Mouse (Mus musculus) frontal cortex, adult (tissue): ENCODE results near the gene Itgb1bp1.

Experiments
- ATAC-seq: cut with Nextera tagmentation; 2 replicates; pipeline ENCODE4 v1.9.2; 2017; ENCODE audit warnings: mild to moderate bottlenecking, moderate library complexity, mixed read lengths; ENCODE audit not compliant: low TSS enrichment

Gene Itgb1bp1

DNA sequence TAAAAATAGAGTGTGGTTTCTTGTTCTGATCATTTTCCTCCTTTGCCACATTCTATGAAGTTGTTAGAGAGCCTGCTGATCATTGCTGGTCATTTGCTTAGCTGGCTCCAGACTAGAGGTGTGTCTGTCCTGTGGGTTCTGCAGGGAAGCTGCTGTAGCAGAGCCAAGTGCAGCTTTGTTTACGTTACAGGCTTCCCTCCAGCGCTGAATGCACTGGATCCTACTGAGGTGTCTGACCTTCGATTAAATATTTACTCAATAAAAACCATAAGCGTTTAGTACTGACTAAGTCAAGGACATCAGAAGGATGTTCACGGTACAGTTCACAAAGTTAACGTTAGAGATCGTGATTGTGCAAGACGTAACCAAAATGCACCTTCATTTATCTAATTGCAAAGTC is 15.8 kb upstream of the Itgb1bp1 start:
- ATAC-seq, result no peak

DNA sequence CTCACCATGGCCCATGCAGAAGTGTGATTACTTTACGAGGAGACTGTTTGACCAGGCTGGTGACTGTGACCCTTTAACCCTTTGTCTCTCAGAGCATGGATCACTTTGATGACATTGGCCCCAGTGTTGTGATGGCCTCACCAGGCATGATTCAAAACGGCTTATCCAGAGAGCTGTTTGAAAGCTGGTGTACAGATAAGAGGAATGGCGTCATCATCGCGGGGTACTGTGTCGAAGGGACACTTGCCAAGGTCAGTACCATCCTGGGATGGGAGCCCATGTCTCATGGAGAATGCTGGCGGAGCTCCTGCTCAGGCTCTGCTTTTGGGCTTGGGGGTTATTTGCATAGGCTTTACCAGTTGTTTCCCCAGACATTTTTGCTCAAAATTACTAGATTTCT is 15.2 kb upstream of the Itgb1bp1 start:
- ATAC-seq, result no peak

DNA sequence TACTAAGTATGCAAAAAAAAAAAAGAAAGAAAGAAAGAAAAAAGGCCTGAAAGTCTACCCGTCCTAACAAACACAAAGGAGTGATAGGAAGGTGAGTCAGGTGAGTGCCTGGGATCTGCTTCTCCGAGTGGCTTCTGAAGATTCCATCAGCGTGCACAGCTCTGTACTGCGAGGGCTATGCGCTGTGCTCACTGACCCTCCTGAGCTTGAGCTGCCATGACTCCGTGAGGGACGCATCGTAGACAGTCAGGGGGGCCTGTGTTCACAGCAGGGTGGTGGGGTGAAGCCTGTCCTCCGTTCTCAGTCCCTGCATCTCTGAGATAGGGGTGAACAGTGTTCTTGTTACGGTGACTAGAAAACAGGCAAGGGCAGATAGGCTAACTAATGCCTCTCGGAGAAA is 12.8 kb upstream of the Itgb1bp1 start:
- ATAC-seq, result no peak

DNA sequence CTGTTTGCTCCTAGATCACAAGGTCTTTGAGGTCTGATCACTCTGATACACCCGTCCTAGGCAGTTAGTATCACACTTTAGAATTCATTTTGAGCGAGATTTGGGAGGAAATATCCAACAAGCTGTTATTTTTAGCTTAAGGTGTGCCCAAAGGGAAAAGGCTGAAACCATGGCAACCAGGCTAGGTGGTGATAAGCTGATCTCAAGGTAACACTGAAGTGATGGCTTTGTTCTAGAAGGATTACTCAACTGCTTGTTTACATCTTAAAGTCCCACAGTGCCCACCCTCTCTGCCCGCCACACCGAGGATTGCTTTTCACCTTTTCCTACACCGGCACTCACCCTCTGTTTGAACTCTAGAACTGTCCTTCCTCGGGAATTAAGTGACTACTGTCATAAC is 3.6 kb upstream of the Itgb1bp1 start:
- no peak for ATAC-seq

DNA sequence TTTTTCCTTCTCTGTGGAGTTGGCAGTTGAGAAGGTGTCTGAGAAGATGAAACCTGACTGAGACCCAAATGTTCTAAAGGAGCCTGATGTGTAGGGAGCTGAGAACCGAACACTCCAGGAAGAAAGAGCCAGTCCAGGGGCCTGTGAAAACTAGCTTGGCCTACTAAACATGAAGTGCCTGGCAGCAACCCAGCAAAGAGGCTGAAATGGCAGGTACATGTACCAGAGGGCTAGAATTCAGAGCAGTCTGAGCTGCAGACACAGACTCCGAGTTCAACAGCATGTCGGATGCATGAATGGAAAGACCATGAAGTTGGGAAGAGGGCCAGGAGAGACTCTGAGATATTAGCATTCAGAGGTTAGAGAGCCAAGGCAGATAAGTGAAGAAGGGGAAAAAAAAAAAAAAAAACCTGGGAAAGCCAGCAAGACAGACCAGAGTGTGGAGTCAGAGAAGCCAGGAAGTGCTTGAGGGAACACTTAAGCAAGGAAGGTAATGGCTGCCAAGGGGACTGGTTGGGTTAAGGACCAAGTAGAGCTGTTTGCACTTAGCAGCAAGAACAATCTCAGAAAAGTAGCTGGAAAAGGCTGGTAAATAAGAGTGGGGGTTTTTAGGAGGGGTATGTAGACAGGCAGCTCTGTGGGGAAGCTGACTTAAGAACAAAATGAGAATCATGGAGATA is 2.8 kb upstream of the Itgb1bp1 start:
- no peak for ATAC-seq

DNA sequence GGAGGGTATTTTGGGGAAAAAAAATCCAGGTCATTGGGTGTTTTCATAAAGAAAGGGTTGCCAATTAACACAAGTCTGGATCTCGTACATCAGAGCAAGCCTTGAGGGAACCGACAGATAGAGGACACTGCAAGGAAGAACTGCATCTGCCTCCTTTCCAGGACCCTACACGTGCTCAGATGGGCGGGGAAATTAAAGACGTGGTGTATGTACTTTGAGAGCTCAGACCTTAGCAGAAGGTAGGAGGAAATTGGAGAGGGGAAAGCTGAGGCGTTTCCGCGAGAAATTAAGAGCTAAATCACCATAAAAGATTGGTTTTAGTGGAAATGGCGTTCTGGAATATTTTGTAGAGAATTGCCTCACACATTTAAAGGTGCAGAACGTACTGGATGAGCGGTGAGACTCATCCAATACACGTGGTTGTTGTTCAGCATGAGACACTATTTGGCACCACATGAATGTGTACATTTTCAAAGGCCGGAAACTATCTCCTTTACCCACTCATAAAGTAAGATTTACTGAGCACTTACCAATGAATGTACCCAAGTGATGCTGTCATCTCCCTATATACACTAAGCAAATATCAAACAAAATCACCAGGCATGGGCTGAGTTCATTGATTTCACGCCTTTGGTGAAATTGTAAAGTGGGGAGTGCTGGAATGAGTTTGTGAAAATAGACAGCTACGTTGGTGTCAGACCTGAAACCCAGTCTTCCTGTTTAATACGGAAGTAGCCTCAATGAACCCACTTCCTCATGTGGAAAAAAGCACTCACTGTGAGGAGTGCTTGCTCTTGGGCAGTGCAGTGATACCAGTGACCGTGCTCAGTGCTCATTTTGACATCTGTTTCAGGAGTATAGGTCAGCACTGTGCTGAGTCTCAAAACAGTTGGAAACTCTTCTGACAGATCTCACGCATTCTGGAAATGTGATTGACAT is 897 bp upstream of the Itgb1bp1 start:
- ATAC-seq, result peak; percentile 29; the same call in 1 of the 2 replicates

DNA sequence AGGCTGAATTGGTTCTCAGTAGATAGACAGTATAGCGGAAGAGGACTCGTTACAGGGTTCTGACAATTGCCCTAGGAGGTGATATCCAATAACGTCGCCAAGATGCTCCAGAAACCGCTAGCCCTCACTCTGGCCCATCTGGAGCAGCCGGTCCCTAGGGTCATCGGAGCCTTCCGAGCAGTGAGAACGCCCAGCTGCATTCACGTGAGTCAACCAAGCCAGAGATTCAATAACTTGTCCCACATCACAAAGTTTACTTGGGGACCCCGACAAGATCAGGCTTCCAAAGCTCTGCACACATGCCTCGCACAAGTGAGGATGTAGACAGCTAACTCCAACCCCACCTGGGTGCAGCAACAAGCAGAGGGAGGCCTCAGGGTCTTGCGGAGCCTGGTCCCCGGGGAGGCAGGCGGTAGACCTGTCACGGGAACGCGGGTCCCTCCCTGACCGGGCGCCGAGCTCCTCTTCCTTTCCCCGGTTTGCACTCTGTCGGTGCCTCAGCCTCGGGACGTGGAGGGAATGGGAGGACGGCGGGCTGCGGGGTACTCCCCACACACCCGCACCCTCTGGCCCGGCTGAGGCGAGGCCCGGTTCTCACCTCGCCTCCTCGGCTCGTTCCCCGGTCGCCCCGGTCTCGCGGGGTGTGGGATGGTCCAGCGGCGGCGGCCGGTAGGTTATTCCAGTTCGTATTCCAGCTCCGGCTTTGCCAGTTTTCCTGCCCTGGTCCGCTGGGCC is 409 bp downstream of the Itgb1bp1 start:
- ATAC-seq, result peak; percentile 82

DNA sequence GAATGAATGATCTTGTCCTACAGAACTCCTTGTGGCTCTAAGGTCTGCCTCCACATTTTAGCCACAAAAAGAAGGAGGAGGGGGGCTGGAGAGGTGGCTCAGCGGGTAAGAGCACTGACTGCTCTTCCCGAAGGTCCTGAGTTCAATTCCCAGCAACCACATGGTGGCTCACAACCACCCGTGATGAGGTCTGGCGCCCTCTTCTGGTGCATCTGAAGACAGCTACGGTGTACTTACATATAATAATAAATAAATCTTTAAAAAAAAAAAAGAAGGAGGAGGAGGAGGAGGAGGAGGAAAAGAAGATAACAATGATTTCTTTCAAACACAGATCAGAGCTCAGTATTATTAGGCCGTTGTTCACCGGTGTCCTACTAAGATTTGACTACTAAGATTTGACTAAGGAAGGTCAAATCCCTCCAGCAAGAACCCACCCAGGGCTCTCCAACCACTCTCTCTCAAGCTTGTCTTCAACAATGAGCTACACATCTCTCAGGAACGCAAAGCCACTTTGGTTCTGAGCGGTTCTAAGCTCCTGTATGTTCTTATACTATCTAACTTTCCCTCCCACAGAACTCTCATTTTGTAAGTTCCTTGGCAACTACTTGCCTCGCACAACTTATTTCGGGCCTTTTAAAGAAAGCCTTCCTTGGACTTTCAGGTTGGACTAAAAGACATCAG is 1.2 kb downstream of the Itgb1bp1 start, which contains the start of gene Cpsf3:
TSS of gene Cpsf3 (plus strand) at position 631 of the 681 bp plus-strand sequence.
- ATAC-seq, result no peak

DNA sequence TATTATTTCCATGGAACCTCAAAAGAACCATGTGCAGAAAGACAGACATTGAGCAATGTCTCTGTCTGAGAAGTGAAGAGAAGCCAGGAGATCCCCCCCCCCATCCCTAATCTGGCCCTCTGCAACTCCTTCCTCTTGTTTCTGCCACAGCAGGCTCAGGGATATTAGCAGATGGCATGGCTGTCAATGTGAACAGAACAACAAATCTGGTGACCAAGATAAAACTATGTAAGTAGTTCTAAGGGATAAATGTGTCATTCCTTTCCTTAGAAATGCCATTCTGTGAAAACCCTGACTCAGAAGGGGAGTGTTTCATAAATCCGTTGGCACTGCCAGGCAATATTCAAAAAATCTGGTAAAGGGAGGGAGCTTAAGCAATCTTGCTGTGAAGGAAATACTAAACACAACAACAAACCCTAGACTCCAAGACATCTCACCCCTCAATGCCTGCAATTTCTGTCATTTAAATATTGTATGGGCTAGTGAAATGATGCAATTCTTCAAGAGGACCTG is 8.7 kb downstream of the Itgb1bp1 start:
- ATAC-seq, result no peak

DNA sequence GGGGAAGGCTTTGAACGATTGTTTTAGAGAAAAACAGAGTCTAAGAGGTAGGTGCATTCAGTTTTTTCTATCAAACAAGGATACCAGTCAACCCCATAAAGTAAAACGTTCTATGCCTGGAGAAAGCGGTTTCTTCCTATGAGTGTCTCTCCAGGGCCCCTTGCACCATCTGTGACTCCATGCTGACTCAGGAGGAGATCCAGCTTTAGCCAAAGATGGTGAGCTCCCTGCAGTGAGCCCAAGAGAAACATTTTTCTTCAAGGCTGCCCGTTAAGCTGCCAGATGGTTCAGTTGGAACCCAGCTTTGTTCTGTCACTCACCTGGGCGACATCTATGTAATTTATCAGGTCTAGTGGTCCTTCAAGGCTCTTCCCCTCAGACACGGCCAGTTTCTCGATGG is 11.6 kb downstream of the Itgb1bp1 start:
- no peak for ATAC-seq

DNA sequence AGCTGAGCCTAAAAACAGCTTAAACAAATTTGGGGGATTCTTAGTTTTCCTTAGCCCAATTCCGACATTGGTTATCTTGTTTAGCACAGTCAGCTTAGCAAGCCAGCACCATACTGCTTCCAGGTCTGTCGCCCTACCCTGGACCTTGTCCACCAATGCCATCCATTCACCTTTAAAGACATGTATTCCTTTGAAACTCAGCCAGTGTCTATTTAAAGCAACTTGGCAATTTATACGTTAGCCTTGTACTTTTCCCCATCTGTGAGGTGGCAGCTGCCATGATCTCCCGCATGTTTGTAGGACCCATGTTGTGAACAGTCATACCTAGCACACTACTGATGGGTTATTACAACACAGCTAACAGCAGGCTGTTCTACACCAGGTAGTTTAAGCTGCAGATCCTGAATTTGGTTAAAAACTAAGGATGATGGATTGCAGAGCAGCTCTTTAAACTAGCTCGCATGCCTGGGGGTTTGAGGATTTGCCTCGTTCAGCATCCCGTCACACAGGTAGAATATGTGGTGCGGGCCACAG is 17.9 kb downstream of the Itgb1bp1 start:
- no peak for ATAC-seq

DNA sequence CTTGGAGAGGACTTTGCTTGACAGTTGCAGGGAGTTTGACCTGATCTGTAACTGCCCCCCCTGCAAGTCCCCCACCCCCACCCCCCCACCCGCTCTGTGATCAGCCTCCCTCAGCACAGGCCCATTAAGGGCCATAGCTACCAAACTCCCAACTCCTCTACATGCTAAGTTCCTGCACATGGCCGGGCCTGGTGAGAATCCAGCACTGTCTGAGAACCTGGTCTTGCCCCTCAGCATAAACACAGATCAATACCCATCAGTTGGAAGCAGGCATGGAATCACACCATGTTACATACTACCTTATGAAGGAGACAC is 19.3 kb downstream of the Itgb1bp1 start:
- ATAC-seq, result no peak

DNA sequence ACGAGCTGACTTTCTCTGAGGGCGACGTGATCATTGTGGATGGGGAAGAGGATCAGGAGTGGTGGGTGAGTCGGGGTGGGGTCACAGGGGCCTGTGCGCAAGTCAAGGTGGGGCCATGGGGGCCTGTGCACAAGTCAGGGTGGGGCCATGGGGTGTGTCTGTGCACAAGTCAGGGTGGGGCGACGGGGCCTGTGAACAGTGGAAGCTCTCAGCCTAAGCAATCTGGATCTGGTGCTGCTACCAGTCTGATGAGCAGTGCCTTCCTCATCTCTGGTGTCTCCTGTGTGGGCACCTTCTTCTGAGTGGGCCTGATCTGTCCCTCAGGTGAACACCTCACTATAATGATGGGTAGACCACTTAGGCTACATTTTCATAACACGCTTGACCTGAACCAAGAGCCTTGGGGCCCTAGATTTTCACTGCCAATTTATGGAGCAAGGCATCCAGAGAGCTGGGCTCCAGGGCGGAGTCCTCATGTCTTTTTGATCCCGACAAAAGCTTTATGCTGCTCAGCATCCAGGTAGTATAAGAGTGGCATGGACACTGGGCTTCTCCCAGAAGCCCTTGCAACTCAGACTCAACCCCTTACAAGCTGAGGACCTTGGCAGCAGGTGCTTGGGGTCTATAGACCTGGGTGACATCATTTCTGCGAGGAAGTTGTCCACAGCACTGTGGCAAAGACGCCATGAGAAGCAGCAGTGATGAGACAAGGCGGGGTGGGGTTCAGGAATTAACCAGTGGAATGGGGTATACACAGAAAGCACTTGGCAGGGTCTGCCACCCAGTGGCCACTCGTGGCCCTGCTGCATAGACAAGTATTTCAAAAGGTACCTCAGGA is 19.9 kb downstream of the Itgb1bp1 start:
- ATAC-seq, result peak; percentile 83

DNA sequence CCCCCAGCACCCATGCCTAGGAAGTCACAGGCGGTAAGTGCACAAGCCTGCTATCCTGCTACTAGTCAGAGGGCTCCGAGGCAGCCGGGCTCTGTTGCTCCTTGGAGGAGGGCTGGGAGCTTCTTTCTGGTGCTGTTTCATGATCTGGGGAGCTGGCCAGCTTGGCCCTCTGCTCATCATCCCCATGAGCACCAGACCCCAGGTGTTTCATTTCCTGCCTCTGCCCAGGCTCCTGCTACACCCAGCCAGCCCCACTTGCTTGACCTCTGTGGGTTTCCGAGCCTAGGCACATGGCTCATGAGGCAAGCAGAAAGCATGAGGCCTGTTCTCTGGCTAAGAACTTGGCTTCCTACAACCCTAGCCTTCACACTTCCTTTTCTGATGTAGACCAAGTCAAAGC is 20.6 kb downstream of the Itgb1bp1 start:
- no peak for ATAC-seq

DNA sequence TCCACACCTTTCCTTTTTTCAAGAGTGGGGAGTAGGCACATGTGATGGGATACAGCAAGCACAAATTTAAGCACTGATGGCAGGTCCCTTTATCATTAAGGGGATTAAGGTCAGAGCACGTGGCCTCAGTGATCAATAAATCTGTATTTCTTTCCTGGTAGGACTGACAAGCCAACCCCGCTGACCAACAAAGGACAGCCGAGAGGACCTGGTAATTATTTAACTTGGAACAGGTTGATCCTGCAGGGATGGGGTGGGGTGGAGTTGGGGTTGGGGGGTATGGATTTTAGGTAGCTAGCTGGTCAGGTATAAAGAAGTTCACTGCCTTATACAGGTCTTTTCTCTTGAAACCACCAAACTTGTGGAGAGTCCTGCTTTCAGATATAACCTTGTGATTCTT is 21.1 kb downstream of the Itgb1bp1 start:
- ATAC-seq, result no peak

DNA sequence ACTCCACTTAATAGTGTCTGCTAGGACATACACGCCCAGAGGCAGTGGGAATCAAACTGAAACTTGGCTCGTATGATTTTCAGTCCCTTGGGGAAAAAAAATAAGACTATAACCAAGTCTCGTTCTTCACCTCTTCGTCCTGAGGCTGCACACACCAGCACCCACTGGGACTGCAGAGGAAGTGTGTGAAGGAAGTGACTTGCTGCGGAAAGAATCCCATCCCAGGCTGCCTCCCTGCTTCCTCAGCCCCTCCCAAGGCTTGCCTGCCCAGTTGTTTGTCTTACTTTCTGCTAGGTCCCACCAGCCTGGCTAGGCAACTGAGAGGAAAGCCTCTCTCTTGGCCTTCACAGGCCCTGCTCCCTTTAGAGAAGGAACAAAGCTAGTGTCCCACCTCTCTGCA is 21.8 kb downstream of the Itgb1bp1 start:
- ATAC-seq, result no peak

DNA sequence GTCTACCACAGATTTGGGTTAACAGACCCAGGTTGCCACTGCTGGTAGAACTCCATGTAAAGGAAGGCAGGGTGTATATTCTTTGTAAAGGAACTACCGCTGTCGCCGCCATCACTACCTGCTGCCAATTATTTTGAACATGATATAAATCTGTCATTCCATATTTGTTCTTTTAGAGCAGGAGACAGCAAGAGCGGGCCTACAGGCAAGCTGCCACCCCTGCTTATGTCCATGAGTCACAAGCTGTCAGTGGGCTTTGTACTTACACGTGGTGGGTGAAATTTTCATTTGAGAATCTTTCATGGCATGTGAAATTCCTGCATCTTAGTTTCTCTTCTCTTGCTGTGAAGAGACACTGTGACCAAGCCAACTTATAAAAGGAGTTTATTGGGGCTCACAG is 22.8 kb downstream of the Itgb1bp1 start:
- peak; percentile 39; the same call in 1 of the 2 replicates for ATAC-seq

DNA sequence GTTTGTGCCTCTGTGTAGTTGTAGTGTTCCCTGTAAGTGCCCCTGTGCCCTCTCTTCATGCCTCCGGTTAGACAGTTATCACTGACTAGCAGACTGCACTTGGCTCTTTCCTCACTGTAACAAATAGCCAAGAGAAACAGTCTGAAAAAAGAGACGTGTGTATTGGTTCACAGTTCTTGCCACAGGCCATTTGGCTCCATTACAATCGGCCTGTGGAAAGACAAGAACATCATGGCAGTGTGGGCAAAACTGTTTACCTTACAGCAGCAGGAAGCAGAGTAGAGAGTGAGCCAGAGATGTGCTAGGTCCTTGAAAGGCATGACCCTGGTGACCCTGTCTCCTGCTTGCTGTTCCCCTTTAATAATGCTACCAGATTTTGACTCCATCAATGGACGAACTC is 24.6 kb downstream of the Itgb1bp1 start:
- no peak for ATAC-seq

DNA sequence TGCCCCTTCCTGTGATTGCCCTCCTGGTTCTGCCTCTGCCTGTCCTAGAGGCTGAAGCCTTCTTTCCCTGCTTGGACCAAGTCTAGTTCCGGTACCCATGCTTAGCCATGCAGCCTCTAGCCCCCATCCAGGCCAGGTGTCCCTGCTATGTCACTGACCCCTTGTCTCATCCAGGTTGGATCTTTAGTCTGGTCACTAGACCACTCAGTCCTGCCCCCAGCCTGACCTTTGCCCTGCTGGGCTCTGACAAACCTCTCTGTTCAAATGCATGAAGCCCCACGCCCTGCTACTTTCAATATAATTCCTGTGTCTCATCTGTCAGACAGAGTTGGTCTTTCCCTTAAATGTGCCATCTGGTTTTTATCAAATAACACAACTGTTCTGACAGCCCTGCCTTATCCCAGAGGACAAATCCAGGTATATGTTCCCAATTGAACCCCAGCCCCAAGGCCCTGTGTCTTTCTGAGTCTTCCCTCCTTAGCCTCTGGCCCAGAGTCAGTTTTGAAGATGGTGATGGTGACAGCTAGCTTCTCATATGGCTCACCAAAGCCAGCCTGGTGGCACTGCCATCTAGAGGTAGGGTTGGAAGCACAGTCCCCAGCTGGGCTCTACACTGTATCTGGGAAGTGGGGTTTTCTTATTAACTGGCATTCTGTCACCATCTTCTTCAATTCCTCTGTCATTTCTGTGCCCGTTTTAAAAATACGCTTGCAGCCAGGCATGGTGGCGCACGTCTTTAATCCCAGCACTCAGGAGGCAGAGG is 25.4 kb downstream of the Itgb1bp1 start:
- peak; percentile 68; the same call in 1 of the 2 replicates for ATAC-seq
